Mouse (Mus musculus) hindbrain, embryonic 12.5 days (tissue): ENCODE data around the gene Serpinb13. TPM values are rescaled to one million over a fixed set of nuclear protein-coding genes. Genes with fewer than 3 reads are reported as not detected.

Source experiments
- ATAC-seq: fragments of 200-750 bp; cut with Nextera tagmentation; 2 replicates; pipeline ENCODE4 v1.8.0; 2017; ENCODE audit warnings: moderate TSS enrichment; ENCODE audit not compliant: low FRiP score
- H3K27ac ChIP-seq: fragments of 300-500 bp; sonication (generic); 2 replicates; pipeline ENCODE4 v1.5.1; 2016; ENCODE audit warnings: mild to moderate bottlenecking
- H3K27me3 ChIP-seq: fragments of 300-500 bp; sonication (generic); 2 replicates; pipeline ENCODE4 v1.6.1; 2016; ENCODE audit warnings: mild to moderate bottlenecking
- H3K36me3 ChIP-seq: fragments of 300-500 bp; sonication (generic); 2 replicates; pipeline ENCODE4 v1.6.1; 2016; ENCODE audit warnings: mild to moderate bottlenecking
- H3K4me1 ChIP-seq: fragments of 300-500 bp; sonication (generic); 2 replicates; pipeline ENCODE4 v1.6.1; 2016
- H3K4me2 ChIP-seq: fragments of 300-500 bp; sonication (generic); replicated peaks from 2 replicates; pipeline ENCODE4 v1.6.1; 2016; ENCODE audit warnings: mild to moderate bottlenecking
- H3K4me3 ChIP-seq: fragments of 300-500 bp; sonication (generic); 2 replicates; pipeline ENCODE4 v1.5.1; 2016; ENCODE audit warnings: mild to moderate bottlenecking
- H3K9ac ChIP-seq: fragments of 300-500 bp; sonication (generic); 2 replicates; pipeline ENCODE4 v1.6.1; 2016; ENCODE audit warnings: mild to moderate bottlenecking, moderate library complexity
- H3K9me3 ChIP-seq: fragments of 300-500 bp; sonication (generic); replicated peaks from 2 replicates; pipeline ENCODE4 v1.6.1; 2016; ENCODE audit warnings: mild to moderate bottlenecking
- WGBS: fragments of 180-500 bp; shearing (Covaris S2); methylation state at CpG from one replicate; pipeline ENCODE4 v1.1.7; 2016; 5-methylcytosine and 5-hydroxymethylcytosine counted together
- polyA plus RNA-seq: library from polyadenylated mRNA; unstranded; fragments of >200 nt; fragmentation: Nextera tagmentation; extraction: Ambion mirVana; gene quantifications from 2 replicates; pipeline ENCODE4 v1.2.1, GENCODE M21; 2016

Serpinb13 gene
- polyA plus RNA-seq = not detected in 2 replicates

DNA sequence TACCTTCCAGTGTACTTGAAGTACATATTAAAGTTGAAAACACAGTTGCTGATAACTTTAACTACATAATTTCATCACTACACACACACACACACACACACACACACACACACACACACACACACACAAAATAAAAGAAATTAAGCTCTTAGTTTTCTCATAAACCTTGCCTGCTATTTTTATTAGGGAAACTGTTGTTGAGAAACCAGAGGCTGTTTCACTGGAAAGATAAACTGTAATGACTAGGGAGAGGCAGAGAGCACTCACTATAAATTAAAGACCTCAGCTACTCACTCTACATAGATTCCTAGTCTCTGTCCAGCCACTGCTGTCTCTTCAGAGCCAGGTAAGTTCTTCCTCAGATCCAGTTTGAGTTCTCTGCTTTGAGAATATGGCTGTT, at the start of gene Serpinb13:
TSS of gene Serpinb13 (plus strand) at position 301 of the 400 bp plus-strand sequence.
- Histone ChIP-seq H3K4me1 (no peaks in the 10 kb centered on the region), H3K27me3 (no peaks in the 10 kb centered on the region), H3K36me3 (no peaks in the 10 kb centered on the region), H3K4me3 (no peak within 1 kb of the TSS), H3K9me3 (no peaks in the 10 kb centered on the region), H3K4me2 (no peak within 1 kb of the TSS), H3K27ac (no peak within 1 kb of the TSS), H3K9ac (no peak within 1 kb of the TSS)
- ATAC-seq = no peak

DNA sequence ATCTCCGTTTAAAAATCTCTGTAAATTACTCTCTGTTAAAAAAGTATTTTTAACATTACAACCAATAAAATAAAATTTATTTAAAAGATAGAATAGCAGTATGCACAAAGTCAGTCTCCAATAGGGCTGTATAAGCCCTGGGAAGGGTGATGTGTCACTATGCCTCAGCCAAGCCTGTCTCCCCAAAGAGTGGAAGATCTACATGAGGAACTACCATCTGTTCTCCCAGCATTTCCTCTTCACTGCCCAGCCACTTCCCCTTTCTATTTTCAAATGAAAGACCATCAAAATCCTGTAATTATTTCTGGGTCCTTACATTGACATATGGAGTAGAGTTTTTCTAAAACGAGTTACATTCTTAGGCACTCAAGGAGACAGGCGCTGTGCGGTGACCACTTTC, 48.8 kb upstream of the Serpinb13 start:
- Histone ChIP-seq H3K4me2 (no peak overlapping the region), H3K27me3 (no peaks in the 10 kb centered on the region), H3K4me1 (no peaks in the 10 kb centered on the region), H3K9me3 (no peaks in the 10 kb centered on the region), H3K27ac (no peak overlapping the region), H3K4me3 (no peak overlapping the region), H3K9ac (no peak overlapping the region), H3K36me3 (no peaks in the 10 kb centered on the region)
- ATAC-seq = no peak
- WGBS = 87% methylated on average over 4 of the region's 4 CpGs

DNA sequence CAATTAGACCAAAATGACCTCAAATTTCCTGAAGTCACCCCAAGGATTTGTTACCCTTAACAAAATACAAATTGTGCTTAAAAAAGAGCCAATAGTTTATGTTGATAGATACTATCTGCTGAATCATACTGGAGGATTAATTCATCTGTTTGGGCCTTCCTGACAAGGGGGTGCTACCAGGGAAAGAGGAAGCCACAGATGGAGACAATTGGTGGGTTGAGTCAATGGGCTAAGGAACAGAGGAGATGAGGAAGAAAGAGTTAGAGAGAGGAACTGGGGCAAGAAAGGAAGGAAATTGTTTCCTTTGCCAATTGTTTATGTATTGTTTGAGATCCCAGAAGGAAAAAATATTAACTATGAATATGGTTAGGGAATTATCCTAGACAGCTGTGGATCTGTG, 47.1 kb upstream of the Serpinb13 start:
- Histone ChIP-seq H3K27me3 (no peaks in the 10 kb centered on the region), H3K27ac (no peak overlapping the region), H3K4me3 (no peak overlapping the region), H3K36me3 (no peaks in the 10 kb centered on the region), H3K9ac (no peak overlapping the region), H3K4me2 (no peak overlapping the region), H3K9me3 (no peaks in the 10 kb centered on the region), H3K4me1 (no peaks in the 10 kb centered on the region)
- ATAC-seq = no peak

DNA sequence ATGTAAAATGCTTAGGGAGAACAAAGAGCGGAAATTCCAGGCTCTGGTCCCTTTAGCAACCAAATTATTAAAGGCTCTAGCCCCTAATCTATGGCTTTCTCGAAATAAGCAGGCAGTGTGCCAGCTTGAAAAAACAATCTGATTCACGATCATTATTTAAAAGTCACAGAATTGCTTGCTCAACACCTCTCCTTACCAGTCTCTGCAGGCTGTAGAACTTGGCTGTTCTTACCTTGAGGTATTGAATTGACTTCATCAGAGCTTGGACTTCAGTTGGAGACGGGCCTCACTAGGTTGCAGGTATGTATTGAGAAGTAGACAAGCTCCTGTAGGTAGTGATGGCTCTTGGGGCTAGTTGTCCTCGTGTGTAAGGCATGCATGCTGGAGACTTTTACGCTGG, 46.5 kb upstream of the Serpinb13 start, which contains the start of gene Serpinb12:
TSS of gene Serpinb12 (plus strand) at position 185 of the 400 bp plus-strand sequence.
- ATAC-seq = no peak
- Histone ChIP-seq H3K9me3 (no peaks in the 10 kb centered on the region), H3K9ac (no peak within 1 kb of the TSS), H3K4me1 (no peaks in the 10 kb centered on the region), H3K27me3 (no peaks in the 10 kb centered on the region), H3K36me3 (no peaks in the 10 kb centered on the region), H3K4me3 (no peak within 1 kb of the TSS), H3K27ac (no peak within 1 kb of the TSS), H3K4me2 (no peak within 1 kb of the TSS)
- 87% methylated on average over 6 of the region's 6 CpGs for WGBS

DNA sequence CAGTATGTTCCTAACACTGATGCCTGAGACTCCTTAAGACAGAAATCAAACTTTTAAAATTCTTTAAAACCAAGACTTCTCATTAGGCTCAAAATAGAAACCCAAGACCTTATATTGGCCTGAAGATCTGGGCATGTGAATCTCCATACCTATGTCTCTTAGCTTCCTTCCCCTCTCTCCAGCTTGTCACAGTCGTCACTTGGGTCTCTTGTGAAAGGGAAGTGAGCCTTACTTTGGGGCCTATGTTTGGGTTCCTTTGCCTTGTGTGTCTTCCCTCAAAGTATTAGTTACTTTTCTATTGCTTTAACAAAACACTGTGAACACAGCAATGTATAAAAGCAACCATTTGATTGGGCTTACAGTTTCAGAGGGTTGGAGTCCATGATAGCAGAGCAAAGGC, 33.6 kb upstream of the Serpinb13 start:
- Histone ChIP-seq H3K4me2 (no peak overlapping the region), H3K4me3 (no peak overlapping the region), H3K4me1 (no peaks in the 10 kb centered on the region), H3K9me3 (no peaks in the 10 kb centered on the region), H3K9ac (no peak overlapping the region), H3K36me3 (no peaks in the 10 kb centered on the region), H3K27ac (no peak overlapping the region), H3K27me3 (no peaks in the 10 kb centered on the region)
- ATAC-seq = no peak
- 85% methylated on average over 1 of the region's 1 CpGs for WGBS

DNA sequence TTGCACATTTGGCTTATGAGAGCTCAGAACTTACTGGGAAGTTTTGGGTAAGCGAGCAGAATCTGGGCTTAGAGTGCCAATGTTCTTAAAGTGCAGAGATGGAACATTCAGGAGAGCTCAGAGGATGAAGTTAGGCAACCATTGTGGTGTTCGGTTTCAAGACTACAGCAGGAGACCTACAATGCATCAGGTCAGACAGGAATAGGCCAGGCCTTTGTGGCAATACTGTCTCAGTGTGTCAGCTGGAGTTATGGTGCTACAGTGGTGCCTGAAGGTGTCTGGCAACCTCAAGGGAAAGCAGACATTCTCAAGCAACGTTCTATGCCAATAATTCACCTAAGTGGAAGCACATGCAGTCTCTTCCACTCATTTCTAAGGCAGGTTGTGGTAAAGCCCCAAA, 20.8 kb upstream of the Serpinb13 start:
- Histone ChIP-seq H3K4me2 (no peak overlapping the region), H3K27me3 (no peaks in the 10 kb centered on the region), H3K4me3 (no peak overlapping the region), H3K9me3 (no peaks in the 10 kb centered on the region), H3K4me1 (no peaks in the 10 kb centered on the region), H3K27ac (no peak overlapping the region), H3K9ac (no peak overlapping the region), H3K36me3 (no peaks in the 10 kb centered on the region)
- ATAC-seq = no peak
- WGBS = 79% methylated on average over 3 of the region's 3 CpGs

DNA sequence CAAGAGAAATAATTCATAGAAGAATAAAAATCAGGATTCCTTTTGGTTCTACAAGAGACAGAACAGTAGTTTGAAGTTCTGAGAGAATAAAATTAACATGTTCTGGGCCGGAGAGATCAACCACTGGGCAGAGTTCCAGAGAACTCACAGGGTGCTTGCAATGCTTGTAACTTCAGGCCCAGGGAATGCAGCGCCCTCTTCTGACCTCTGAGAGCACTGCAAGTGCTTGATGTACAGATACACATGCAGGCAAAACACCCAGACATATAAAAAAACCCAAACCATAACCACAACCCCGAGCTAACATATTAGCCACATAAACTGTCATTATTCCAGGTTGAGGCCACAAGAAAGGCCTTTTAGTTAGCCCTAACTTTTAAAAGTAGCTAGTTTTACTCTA, 19.8 kb upstream of the Serpinb13 start:
- Histone ChIP-seq H3K9me3 (no peaks in the 10 kb centered on the region), H3K9ac (no peak overlapping the region), H3K27ac (no peak overlapping the region), H3K4me2 (no peak overlapping the region), H3K27me3 (no peaks in the 10 kb centered on the region), H3K36me3 (no peaks in the 10 kb centered on the region), H3K4me3 (no peak overlapping the region), H3K4me1 (no peaks in the 10 kb centered on the region)
- WGBS = 43% methylated on average over 3 of the region's 3 CpGs
- ATAC-seq = no peak

DNA sequence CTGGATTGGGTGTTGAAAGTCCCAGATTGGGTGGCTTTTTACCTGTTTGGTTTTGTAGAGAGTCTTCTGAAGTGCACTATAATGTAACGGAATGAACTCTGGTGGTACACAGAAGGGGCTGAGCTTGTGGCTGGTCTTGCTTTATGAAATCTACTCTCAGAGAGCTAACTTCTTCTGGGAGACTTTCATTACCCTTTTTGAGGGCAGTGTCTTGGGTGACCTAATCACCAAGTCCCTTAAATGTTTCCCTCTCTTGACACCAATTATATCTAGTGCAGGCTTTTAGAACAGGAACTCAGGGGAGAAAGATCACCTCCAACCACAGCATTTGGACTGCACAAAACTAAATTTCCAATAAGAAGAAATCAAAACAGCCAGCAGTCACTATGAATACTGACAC, 2.3 kb downstream of the Serpinb13 start:
- Histone ChIP-seq H3K9me3 (no peaks in the 10 kb centered on the region), H3K36me3 (no peaks in the 10 kb centered on the region), H3K4me3 (no peak overlapping the region), H3K4me1 (no peaks in the 10 kb centered on the region), H3K27me3 (no peaks in the 10 kb centered on the region), H3K27ac (no peak overlapping the region), H3K9ac (no peak overlapping the region), H3K4me2 (no peak overlapping the region)
- no peak for ATAC-seq
- 100% methylated on average over 1 of the region's 1 CpGs for WGBS

DNA sequence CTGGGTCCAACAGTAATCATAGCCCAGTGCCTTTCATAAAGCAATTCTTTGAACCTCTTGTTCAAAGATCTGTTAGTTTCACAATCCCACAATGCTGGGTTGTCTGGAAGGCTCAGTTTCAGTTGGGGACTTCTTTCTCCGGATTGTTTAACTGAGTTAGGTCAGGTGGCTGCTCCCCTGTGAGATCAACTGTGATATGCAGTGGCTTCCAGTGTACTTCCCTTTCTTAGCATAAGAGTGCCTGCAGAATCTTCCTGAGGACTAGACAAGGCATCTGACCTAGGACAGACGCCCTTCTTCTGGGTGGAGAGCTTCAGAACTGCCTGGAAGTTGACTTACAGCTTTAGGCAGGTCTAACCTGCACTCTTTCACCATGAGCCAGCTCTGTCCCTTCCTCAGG, 3.1 kb downstream of the Serpinb13 start:
- ATAC-seq = no peak
- 83% methylated on average over 2 of the region's 2 CpGs for WGBS
- no peaks in the 10 kb centered on the region for H3K4me1 ChIP-seq
- no peak overlapping the region for H3K9ac ChIP-seq
- no peak overlapping the region for H3K27ac ChIP-seq
- H3K27me3 ChIP-seq = no peaks in the 10 kb centered on the region
- no peak overlapping the region for H3K4me3 ChIP-seq
- H3K9me3 ChIP-seq = no peaks in the 10 kb centered on the region
- no peak overlapping the region for H3K4me2 ChIP-seq
- H3K36me3 ChIP-seq = no peaks in the 10 kb centered on the region

DNA sequence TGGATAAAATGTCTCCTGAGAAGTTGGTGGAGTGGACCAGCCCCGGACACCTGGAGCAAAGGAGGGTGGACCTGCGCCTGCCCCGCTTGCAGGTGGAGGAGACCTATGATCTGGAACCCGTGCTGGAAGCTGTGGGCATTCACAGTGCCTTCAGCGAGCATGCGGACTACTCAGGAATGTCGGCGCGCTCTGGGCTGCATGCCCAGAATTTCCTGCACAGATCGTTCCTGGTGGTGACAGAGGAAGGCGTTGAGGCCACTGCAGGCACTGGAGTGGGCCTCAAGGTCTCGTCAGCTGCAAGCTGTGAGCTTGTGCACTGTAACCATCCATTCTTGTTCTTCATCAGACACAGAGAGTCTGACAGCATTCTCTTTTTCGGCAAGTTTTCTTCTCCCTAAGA, 19.6 kb downstream of the Serpinb13 start:
- no peak for ATAC-seq
- H3K36me3 ChIP-seq = no peaks in the 10 kb centered on the region
- 74% methylated on average over 13 of the region's 13 CpGs for WGBS
- no peaks in the 10 kb centered on the region for H3K27me3 ChIP-seq
- no peaks in the 10 kb centered on the region for H3K9me3 ChIP-seq
- H3K4me3 ChIP-seq = no peak overlapping the region
- H3K9ac ChIP-seq = no peak overlapping the region
- no peak overlapping the region for H3K27ac ChIP-seq
- H3K4me2 ChIP-seq = no peak overlapping the region
- H3K4me1 ChIP-seq = no peaks in the 10 kb centered on the region

DNA sequence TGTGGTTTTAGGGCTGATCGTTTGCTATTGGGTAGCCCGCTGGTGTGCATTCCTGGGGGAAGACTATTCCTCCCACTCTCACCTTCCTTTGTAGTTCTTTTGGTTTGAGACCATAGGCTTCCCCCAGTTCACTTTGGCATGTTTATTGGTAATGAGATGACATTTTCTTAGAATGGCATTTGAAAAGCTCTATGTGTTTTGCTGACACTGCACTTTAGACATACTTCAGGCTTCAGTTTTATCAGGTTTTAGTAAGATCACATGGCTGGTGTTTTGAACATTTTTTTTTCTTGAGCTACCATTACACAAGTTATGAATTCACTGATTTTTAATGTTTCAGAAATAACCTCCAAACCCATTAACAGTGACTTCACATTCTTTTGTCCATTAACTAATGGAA, 21.0 kb downstream of the Serpinb13 start:
- WGBS = 83% methylated on average over 2 of the region's 2 CpGs
- Histone ChIP-seq H3K9me3 (no peaks in the 10 kb centered on the region), H3K4me3 (no peak overlapping the region), H3K27me3 (no peaks in the 10 kb centered on the region), H3K36me3 (no peaks in the 10 kb centered on the region), H3K9ac (no peak overlapping the region), H3K4me2 (no peak overlapping the region), H3K4me1 (no peaks in the 10 kb centered on the region), H3K27ac (no peak overlapping the region)
- no peak for ATAC-seq

DNA sequence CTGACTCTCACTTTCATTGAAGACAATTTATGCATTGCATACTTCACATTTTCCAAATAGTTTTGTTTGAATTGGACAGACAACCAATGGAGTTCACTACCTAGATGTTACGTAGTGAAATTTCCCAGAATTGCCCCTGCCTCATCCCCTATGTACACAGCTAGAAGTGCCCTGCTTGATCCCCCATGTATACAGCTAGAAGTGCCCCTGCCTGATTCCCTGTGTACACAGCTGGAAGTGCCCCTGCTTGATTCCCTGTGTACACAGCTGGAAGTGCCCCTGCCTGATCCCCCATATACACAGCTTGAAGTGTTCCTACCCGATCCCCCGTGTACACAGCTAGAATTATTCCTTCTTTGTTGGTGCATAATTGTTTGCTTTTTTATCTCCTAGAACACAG, 25.5 kb downstream of the Serpinb13 start:
- H3K4me1 ChIP-seq = no peaks in the 10 kb centered on the region
- H3K27ac ChIP-seq = no peak overlapping the region
- ATAC-seq = no peak
- no peak overlapping the region for H3K4me2 ChIP-seq
- no peaks in the 10 kb centered on the region for H3K9me3 ChIP-seq
- no peaks in the 10 kb centered on the region for H3K27me3 ChIP-seq
- no peak overlapping the region for H3K4me3 ChIP-seq
- H3K9ac ChIP-seq = no peak overlapping the region
- WGBS = 71% methylated on average over 3 of the region's 3 CpGs
- H3K36me3 ChIP-seq = no peaks in the 10 kb centered on the region

DNA sequence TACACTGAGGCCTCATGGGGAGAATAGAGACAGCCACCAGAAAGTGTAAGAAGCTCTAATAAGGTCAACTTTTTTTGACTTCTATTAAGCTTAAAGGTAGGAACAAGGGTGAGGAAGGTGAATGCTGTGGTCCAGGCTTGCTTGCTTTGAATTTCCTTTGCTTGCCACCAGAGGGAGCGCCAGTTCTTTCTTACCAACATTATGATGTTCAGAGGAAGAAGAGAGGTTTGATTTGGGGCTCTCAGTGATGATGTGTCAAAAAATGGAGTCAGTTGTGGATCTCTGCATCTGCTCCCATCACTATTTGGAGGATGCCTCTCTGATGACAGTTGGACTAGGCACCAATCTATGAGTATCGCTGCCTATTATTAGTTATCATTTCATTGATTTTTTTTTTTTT, 33.7 kb downstream of the Serpinb13 start:
- ATAC-seq = 0 out of 2 replicates have a peak, but pooled peaks have one; percentile 40
- H3K36me3 ChIP-seq = no peaks in the 10 kb centered on the region
- no peak overlapping the region for H3K4me3 ChIP-seq
- no peak overlapping the region for H3K9ac ChIP-seq
- H3K27ac ChIP-seq = no peak overlapping the region
- H3K4me2 ChIP-seq = no peak overlapping the region
- WGBS = 33% methylated on average over 2 of the region's 2 CpGs
- no peaks in the 10 kb centered on the region for H3K27me3 ChIP-seq
- H3K4me1 ChIP-seq = no peaks in the 10 kb centered on the region
- H3K9me3 ChIP-seq = no peaks in the 10 kb centered on the region

DNA sequence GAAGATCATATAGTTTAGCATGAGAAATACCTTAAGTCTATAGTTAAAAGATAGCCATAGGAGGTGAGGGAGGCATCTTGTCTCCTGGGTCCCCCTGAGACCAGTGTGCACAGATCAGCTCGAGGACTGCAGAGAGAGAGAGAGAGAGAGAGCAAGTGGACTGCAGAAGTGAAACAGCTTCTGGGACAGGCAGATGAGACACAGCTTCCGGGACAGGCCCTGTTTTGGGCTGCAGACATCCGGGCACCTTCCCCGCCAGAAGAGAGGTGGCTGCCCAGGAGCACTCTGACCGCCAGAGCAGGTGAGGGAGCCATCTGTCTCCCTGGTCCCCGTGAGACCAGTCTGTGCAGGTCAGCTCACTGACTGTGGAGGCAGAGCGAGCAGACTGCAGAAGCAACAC, 34.4 kb downstream of the Serpinb13 start:
- 84% methylated on average over 7 of the region's 7 CpGs for WGBS
- Histone ChIP-seq H3K9ac (no peak overlapping the region), H3K9me3 (no peaks in the 10 kb centered on the region), H3K36me3 (no peaks in the 10 kb centered on the region), H3K4me3 (no peak overlapping the region), H3K4me2 (no peak overlapping the region), H3K27me3 (no peaks in the 10 kb centered on the region), H3K4me1 (no peaks in the 10 kb centered on the region), H3K27ac (no peak overlapping the region)
- ATAC-seq = no peak
